Mouse (Mus musculus) lung, embryonic 14.5 days (tissue): ENCODE measurements at regions not wholly inside any gene's neighbourhood (a gene's known extent, or its start where the extent isn't known, plus 50 kb on each side); places are given as distances from the start of the nearest gene placed in this dataset.

Experiments used
- ATAC-seq: fragments of 200-750 bp; cut with Nextera tagmentation; 2 replicates; pipeline ENCODE4 v1.8.0; 2017; ENCODE audit warnings: mild to moderate bottlenecking, moderate TSS enrichment, moderate library complexity; ENCODE audit not compliant: insufficient read depth
- DNase-seq: peaks from one replicate; pipeline ENCODE4 v3.0.0-alpha.2; 2015
- H3K27ac ChIP-seq: fragments of 300-500 bp; sonication (generic); 2 replicates; pipeline ENCODE4 v1.5.1; 2014; ENCODE audit warnings: low read depth, mild to moderate bottlenecking, moderate library complexity
- H3K27me3 ChIP-seq: fragments of 300-500 bp; sonication (generic); 2 replicates; pipeline ENCODE4 v1.6.1; 2014; ENCODE audit warnings: low read length, control low read depth; ENCODE audit not compliant: insufficient read depth
- H3K36me3 ChIP-seq: fragments of 300-500 bp; sonication (generic); 2 replicates; pipeline ENCODE4 v1.6.1; 2014; ENCODE audit warnings: control low read depth; ENCODE audit not compliant: insufficient read depth
- H3K4me1 ChIP-seq: fragments of 300-500 bp; sonication (generic); 2 replicates; pipeline ENCODE4 v1.6.1; 2014; ENCODE audit warnings: antibody characterized with exemption, control low read depth; ENCODE audit not compliant: insufficient read depth
- H3K4me2 ChIP-seq: fragments of 300-500 bp; sonication (generic); 2 replicates; pipeline ENCODE4 v1.6.1; 2014; ENCODE audit warnings: mild to moderate bottlenecking
- H3K4me3 ChIP-seq: fragments of 300-500 bp; sonication (generic); 2 replicates; pipeline ENCODE4 v1.5.1; 2014; ENCODE audit warnings: low read depth, low read length
- H3K9ac ChIP-seq: fragments of 300-500 bp; sonication (generic); 2 replicates; pipeline ENCODE4 v1.6.1; 2014
- H3K9me3 ChIP-seq: fragments of 300-500 bp; sonication (generic); 2 replicates; pipeline ENCODE4 v1.6.1; 2016; ENCODE audit warnings: low read depth, low read length, control low read depth
- CTCF ChIP-seq: IDR thresholded peaks from 2 replicates; pipeline ENCODE4 v1.5.1; 2016; ENCODE audit warnings: antibody characterized with exemption, low read depth
- WGBS: fragments of 180-500 bp; shearing (Covaris S2); extraction: QIAGEN DNeasy Blood & Tissue Kit; methylation state at CpG from one replicate; pipeline ENCODE4 v1.1.7; 2014; 5-methylcytosine and 5-hydroxymethylcytosine counted together

- TF ChIP-seq CTCF: no peak
- no peak overlapping the region for H3K4me3 ChIP-seq
- H3K9me3 ChIP-seq: no peaks in the 10 kb centered on the region
- H3K9ac ChIP-seq: no peak overlapping the region
- H3K4me1 ChIP-seq: no peaks in the 10 kb centered on the region
- 91% methylated on average over 2 of the region's 2 CpGs for WGBS
- H3K27ac ChIP-seq: no peak overlapping the region
- ATAC-seq (no peak), DNase-seq (no peak)
- no peaks in the 10 kb centered on the region for H3K27me3 ChIP-seq
- H3K36me3 ChIP-seq: no peaks in the 10 kb centered on the region
- H3K4me2 ChIP-seq: no peak overlapping the region
These were observed 300.3 kb upstream of the Clnk start for GRCm38 (mm10) chr5:39176906-39177305.

GRCm38 (mm10) chr5:39173491-39173890 lies 296.9 kb upstream of the Clnk start:
- H3K9me3 ChIP-seq: no peaks in the 10 kb centered on the region
- no peaks in the 10 kb centered on the region for H3K36me3 ChIP-seq
- no peak overlapping the region for H3K4me2 ChIP-seq
- DNase-seq (no peak), ATAC-seq (no peak)
- WGBS: 88% methylated on average over 3 of the region's 3 CpGs
- no peak for TF ChIP-seq CTCF
- H3K9ac ChIP-seq: no peak overlapping the region
- H3K4me1 ChIP-seq: no peaks in the 10 kb centered on the region
- no peak overlapping the region for H3K27ac ChIP-seq
- H3K4me3 ChIP-seq: no peak overlapping the region
- no peaks in the 10 kb centered on the region for H3K27me3 ChIP-seq

- WGBS: 84% methylated on average over 3 of the region's 3 CpGs
- TF ChIP-seq CTCF: no peak
- no peaks in the 10 kb centered on the region for H3K36me3 ChIP-seq
- no peak overlapping the region for H3K27ac ChIP-seq
- H3K4me2 ChIP-seq: no peak overlapping the region
- H3K4me1 ChIP-seq: no peaks in the 10 kb centered on the region
- H3K4me3 ChIP-seq: no peak overlapping the region
- H3K9me3 ChIP-seq: no peaks in the 10 kb centered on the region
- no peaks in the 10 kb centered on the region for H3K27me3 ChIP-seq
- DNase-seq (no peak), ATAC-seq (no peak)
- no peak overlapping the region for H3K9ac ChIP-seq
These were observed 283.0 kb upstream of the Clnk start for GRCm38 (mm10) chr5:39159651-39160050.

DNA sequence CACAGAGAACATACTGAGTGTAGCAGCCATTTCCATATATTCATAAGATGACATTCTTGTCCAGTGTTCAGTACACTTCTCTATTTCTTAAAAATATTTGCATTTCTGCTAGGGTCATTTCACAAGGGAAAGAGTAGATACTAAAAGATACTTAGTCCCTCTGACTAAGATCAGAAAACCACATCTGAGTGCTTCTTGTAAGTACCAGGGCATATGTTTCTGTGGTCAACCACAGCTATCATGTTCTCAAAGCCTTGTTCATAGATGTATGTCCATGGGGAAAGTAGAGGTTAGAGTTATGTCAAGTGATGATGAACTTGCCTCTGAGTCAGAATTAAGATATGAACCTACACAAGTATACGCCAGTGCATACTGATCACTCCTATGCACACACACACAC lies 279.2 kb upstream of the Clnk start:
- Histone ChIP-seq H3K4me2 (no peak overlapping the region), H3K9me3 (no peaks in the 10 kb centered on the region), H3K27ac (no peak overlapping the region), H3K36me3 (no peaks in the 10 kb centered on the region), H3K4me1 (no peaks in the 10 kb centered on the region), H3K27me3 (no peaks in the 10 kb centered on the region), H3K9ac (no peak overlapping the region), H3K4me3 (no peak overlapping the region)
- TF ChIP-seq CTCF: no peak
- DNase-seq (no peak), ATAC-seq (no peak)
- WGBS: 90% methylated on average over 1 of the region's 1 CpGs

- Histone ChIP-seq H3K27ac (no peak overlapping the region), H3K27me3 (no peaks in the 10 kb centered on the region), H3K4me3 (no peak overlapping the region), H3K36me3 (no peaks in the 10 kb centered on the region), H3K9ac (no peak overlapping the region), H3K4me2 (no peak overlapping the region), H3K9me3 (no peaks in the 10 kb centered on the region), H3K4me1 (no peaks in the 10 kb centered on the region)
- DNase-seq: no peak
- no peak for ATAC-seq
- TF ChIP-seq CTCF: no peak
These were observed 276.7 kb upstream of the Clnk start for GRCm38 (mm10) chr5:39153291-39153794.

DNA sequence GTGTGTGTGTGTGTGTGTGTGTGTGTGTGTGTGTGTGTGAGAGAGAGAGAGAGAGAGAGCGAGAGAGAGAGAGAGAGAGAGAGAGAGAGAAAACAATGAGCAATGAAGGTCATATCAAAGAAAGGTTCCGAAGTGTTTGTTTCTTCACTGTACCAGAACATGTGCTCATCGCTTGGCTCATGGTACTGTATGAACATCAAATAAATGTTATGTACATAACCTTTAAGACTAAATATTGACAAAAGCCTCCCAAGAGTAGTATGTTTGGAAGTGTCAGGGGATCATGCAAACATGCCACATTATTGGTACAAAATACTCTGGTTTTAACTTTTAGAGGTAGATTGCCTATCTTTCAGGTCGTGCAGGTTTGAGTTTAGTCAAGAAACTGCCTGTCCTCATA lies 275.3 kb upstream of the Clnk start:
- DNase-seq: no peak
- Histone ChIP-seq H3K36me3 (no peaks in the 10 kb centered on the region), H3K27me3 (no peaks in the 10 kb centered on the region), H3K4me2 (no peak overlapping the region), H3K9me3 (no peaks in the 10 kb centered on the region), H3K9ac (no peak overlapping the region), H3K4me3 (no peak overlapping the region), H3K4me1 (no peaks in the 10 kb centered on the region), H3K27ac (no peak overlapping the region)
- ATAC-seq: no peak
- TF ChIP-seq CTCF: no peak
- WGBS: 63% methylated on average over 4 of the region's 4 CpGs

- Histone ChIP-seq H3K4me3 (no peak overlapping the region), H3K9ac (no peak overlapping the region), H3K27ac (no peak overlapping the region), H3K27me3 (no peaks in the 10 kb centered on the region), H3K4me2 (no peak overlapping the region), H3K4me1 (no peaks in the 10 kb centered on the region), H3K36me3 (no peaks in the 10 kb centered on the region), H3K9me3 (no peaks in the 10 kb centered on the region)
- DNase-seq (no peak), ATAC-seq (no peak)
- WGBS: 88% methylated on average over 4 of the region's 4 CpGs
- no peak for TF ChIP-seq CTCF
These were observed 274.3 kb upstream of the Clnk start for GRCm38 (mm10) chr5:39150891-39151290.

- no peak overlapping the region for H3K27ac ChIP-seq
- ATAC-seq: no peak
These were observed 269.0 kb upstream of the Clnk start for GRCm38 (mm10) chr5:39145658-39146057.

More at GRCm38 (mm10) chr5:39145658-39146057, 269.0 kb upstream of the Clnk start:
- no peak overlapping the region for H3K4me3 ChIP-seq
- H3K27me3 ChIP-seq: no peaks in the 10 kb centered on the region
- WGBS: 59% methylated on average over 2 of the region's 2 CpGs
- TF ChIP-seq CTCF: no peak
- H3K36me3 ChIP-seq: no peaks in the 10 kb centered on the region
- no peak overlapping the region for H3K4me2 ChIP-seq
- no peaks in the 10 kb centered on the region for H3K4me1 ChIP-seq
- no peak overlapping the region for H3K9ac ChIP-seq
- no peak for DNase-seq
- H3K9me3 ChIP-seq: no peaks in the 10 kb centered on the region
